Mouse (Mus musculus): ENCODE measurements around the gene Bach2. TPM values are rescaled to one million over a fixed set of nuclear protein-coding genes. Genes with fewer than 3 reads are reported as not detected.
A peak's percentile ranks its signal among the peaks of the same experiment; 100 is the strongest.

The Bach2 gene
- polyA plus RNA-seq, 1 experiment from 2014 or later = 19.1 TPM

GRCm38 (mm10) chr4:32268042-32268441 is 29.4 kb downstream of the Bach2 start:
- no peak overlapping the region for H3K4me3 ChIP-seq (ENCODE audit: low read length)
- H3K36me3 ChIP-seq (ENCODE audit: control insufficient read depth, insufficient read depth, low read length) = no peaks in the 10 kb centered on the region
- H3K27ac ChIP-seq (ENCODE audit: low read depth, low read length) = no peak overlapping the region
- no peak for ATAC-seq
- no peak overlapping the region for H3K9ac ChIP-seq (ENCODE audit: low read depth, low read length)
- no peak overlapping the region for H3K4me2 ChIP-seq (ENCODE audit: low read length)
- 94% methylated on average over 1 of the region's 1 CpGs for WGBS
- no peaks in the 10 kb centered on the region for H3K9me3 ChIP-seq (ENCODE audit: control insufficient read depth, low read length)
- H3K27me3 ChIP-seq (replicated peaks; ENCODE audit: control insufficient read depth, insufficient read depth, low read length) = no peaks in the 10 kb centered on the region
- no peaks in the 10 kb centered on the region for H3K4me1 ChIP-seq (ENCODE audit: control insufficient read depth, insufficient read depth, low read depth, low read length)

- Histone ChIP-seq H3K27me3 (replicated peaks; ENCODE audit: control insufficient read depth, insufficient read depth, low read length) (no peaks in the 10 kb centered on the region), H3K27ac (ENCODE audit: low read depth, low read length) (no peak overlapping the region), H3K36me3 (ENCODE audit: control insufficient read depth, insufficient read depth, low read length) (no peaks in the 10 kb centered on the region), H3K9ac (ENCODE audit: low read depth, low read length) (no peak overlapping the region), H3K4me1 (ENCODE audit: control insufficient read depth, insufficient read depth, low read depth, low read length) (no peaks in the 10 kb centered on the region), H3K4me2 (ENCODE audit: low read length) (no peak overlapping the region), H3K4me3 (ENCODE audit: low read length) (no peak overlapping the region), H3K9me3 (ENCODE audit: control insufficient read depth, low read length) (no peaks in the 10 kb centered on the region)
- ATAC-seq = no peak
- WGBS = 87% methylated on average over 5 of the region's 5 CpGs
These were observed 33.8 kb downstream of the Bach2 start for GRCm38 (mm10) chr4:32272398-32272797.

DNA sequence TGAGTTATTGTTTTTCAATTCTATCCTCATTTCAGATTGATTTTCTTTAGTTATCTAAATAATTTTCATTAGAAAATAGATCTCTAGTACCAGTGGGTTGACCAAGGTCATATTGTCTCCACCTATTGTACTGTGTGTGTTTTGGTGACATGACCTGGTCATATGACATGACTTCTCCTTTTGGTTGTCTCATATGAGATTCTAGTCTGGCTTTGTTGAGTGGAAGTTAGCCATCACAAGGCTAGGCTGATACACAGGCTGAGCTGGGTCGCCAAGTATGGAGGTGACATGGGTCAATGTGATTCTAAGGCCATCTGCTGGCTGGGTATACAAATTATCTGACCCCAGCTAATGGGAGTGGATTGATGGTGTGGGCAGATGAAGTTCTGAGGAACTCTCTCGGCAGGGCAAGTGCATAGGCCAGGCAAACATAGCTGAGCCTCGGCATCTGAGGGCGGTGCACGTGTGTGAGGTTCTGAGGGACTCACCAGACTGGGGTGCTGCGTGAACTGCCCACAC is 36.2 kb downstream of the Bach2 start:
- Histone ChIP-seq H3K27me3 (replicated peaks; ENCODE audit: control insufficient read depth, insufficient read depth, low read length) (no peaks in the 10 kb centered on the region), H3K4me2 (ENCODE audit: low read length) (no peak overlapping the region), H3K4me1 (ENCODE audit: control insufficient read depth, insufficient read depth, low read depth, low read length) (no peaks in the 10 kb centered on the region), H3K36me3 (ENCODE audit: control insufficient read depth, insufficient read depth, low read length) (no peaks in the 10 kb centered on the region), H3K9ac (ENCODE audit: low read depth, low read length) (no peak overlapping the region), H3K27ac (ENCODE audit: low read depth, low read length) (no peak overlapping the region), H3K9me3 (ENCODE audit: control insufficient read depth, low read length) (no peaks in the 10 kb centered on the region), H3K4me3 (ENCODE audit: low read length) (no peak overlapping the region)
- 86% methylated on average over 6 of the region's 6 CpGs for WGBS
- no peak for ATAC-seq

- H3K9ac ChIP-seq (ENCODE audit: low read depth, low read length) = no peak overlapping the region
- H3K9me3 ChIP-seq (ENCODE audit: control insufficient read depth, low read length) = no peaks in the 10 kb centered on the region
- H3K4me1 ChIP-seq (ENCODE audit: control insufficient read depth, insufficient read depth, low read depth, low read length) = peaks cover 3% of the 10 kb centered on the region
- no peak overlapping the region for H3K27ac ChIP-seq (ENCODE audit: low read depth, low read length)
- H3K27me3 ChIP-seq (replicated peaks; ENCODE audit: control insufficient read depth, insufficient read depth, low read length) = no peaks in the 10 kb centered on the region
- H3K36me3 ChIP-seq (ENCODE audit: control insufficient read depth, insufficient read depth, low read length) = no peaks in the 10 kb centered on the region
- H3K4me3 ChIP-seq (ENCODE audit: low read length) = no peak overlapping the region
- 100% methylated on average over 1 of the region's 1 CpGs for WGBS
- H3K4me2 ChIP-seq (ENCODE audit: low read length) = no peak overlapping the region
- peak; percentile 55 for ATAC-seq
These were observed 41.2 kb downstream of the Bach2 start for GRCm38 (mm10) chr4:32279842-32280241.

DNA sequence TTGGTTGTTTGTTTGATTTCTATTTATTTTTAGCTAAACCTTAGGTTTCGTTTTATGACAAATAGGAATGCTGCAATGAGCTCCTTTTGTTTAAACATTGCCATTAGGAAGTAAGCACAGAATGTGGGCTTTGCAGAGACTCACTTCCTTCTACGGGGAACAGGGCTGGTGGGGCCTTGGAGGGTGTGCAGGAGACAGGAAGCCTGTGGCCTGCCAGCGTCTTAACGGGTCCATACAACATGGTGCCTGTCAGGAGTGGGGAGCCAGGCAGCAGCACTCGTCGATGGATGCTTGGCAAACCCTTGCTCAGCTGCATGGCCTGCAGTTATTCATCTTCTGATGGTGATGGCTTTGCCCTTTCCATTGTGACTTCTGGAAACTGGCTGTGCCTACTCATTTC is 41.8 kb downstream of the Bach2 start:
- WGBS = 55% methylated on average over 6 of the region's 6 CpGs
- Histone ChIP-seq H3K4me1 (ENCODE audit: control insufficient read depth, insufficient read depth, low read depth, low read length) (peaks cover 3% of the 10 kb centered on the region), H3K9ac (ENCODE audit: low read depth, low read length) (peak overlapping the region; percentile 31; the same call in 1 of the 2 replicates), H3K9me3 (ENCODE audit: control insufficient read depth, low read length) (no peaks in the 10 kb centered on the region), H3K27ac (ENCODE audit: low read depth, low read length) (no peak overlapping the region), H3K4me2 (ENCODE audit: low read length) (no peak overlapping the region), H3K4me3 (ENCODE audit: low read length) (no peak overlapping the region), H3K27me3 (replicated peaks; ENCODE audit: control insufficient read depth, insufficient read depth, low read length) (no peaks in the 10 kb centered on the region), H3K36me3 (ENCODE audit: control insufficient read depth, insufficient read depth, low read length) (no peaks in the 10 kb centered on the region)
- ATAC-seq = no peak

GRCm38 (mm10) chr4:32281306-32281705 is 42.7 kb downstream of the Bach2 start:
- H3K9ac ChIP-seq (ENCODE audit: low read depth, low read length) = no peak overlapping the region
- no peak overlapping the region for H3K27ac ChIP-seq (ENCODE audit: low read depth, low read length)
- no peaks in the 10 kb centered on the region for H3K27me3 ChIP-seq (replicated peaks; ENCODE audit: control insufficient read depth, insufficient read depth, low read length)
- no peak overlapping the region for H3K4me3 ChIP-seq (ENCODE audit: low read length)
- WGBS = 85% methylated on average over 6 of the region's 6 CpGs
- H3K4me2 ChIP-seq (ENCODE audit: low read length) = no peak overlapping the region
- no peak for ATAC-seq
- H3K4me1 ChIP-seq (ENCODE audit: control insufficient read depth, insufficient read depth, low read depth, low read length) = peaks cover 3% of the 10 kb centered on the region
- no peaks in the 10 kb centered on the region for H3K9me3 ChIP-seq (ENCODE audit: control insufficient read depth, low read length)
- H3K36me3 ChIP-seq (ENCODE audit: control insufficient read depth, insufficient read depth, low read length) = no peaks in the 10 kb centered on the region

- Histone ChIP-seq H3K9ac (ENCODE audit: low read depth, low read length) (no peak overlapping the region), H3K9me3 (ENCODE audit: control insufficient read depth, low read length) (no peaks in the 10 kb centered on the region), H3K36me3 (ENCODE audit: control insufficient read depth, insufficient read depth, low read length) (no peaks in the 10 kb centered on the region), H3K4me2 (ENCODE audit: low read length) (no peak overlapping the region), H3K4me1 (ENCODE audit: control insufficient read depth, insufficient read depth, low read depth, low read length) (peaks cover 13% of the 10 kb centered on the region), H3K4me3 (ENCODE audit: low read length) (no peak overlapping the region), H3K27me3 (replicated peaks; ENCODE audit: control insufficient read depth, insufficient read depth, low read length) (no peaks in the 10 kb centered on the region), H3K27ac (ENCODE audit: low read depth, low read length) (no peak overlapping the region)
- no peak for ATAC-seq
- 78% methylated on average over 8 of the region's 8 CpGs for WGBS
These were observed 47.8 kb downstream of the Bach2 start for GRCm38 (mm10) chr4:32286405-32286804.

GRCm38 (mm10) chr4:32288036-32288860 is 49.6 kb downstream of the Bach2 start:
- ATAC-seq = no peak
- Histone ChIP-seq H3K4me1 (ENCODE audit: control insufficient read depth, insufficient read depth, low read depth, low read length) (peaks cover 16% of the 10 kb centered on the region), H3K4me2 (ENCODE audit: low read length) (0 out of 2 replicates have a peak overlapping the region, but pooled peaks have one; percentile 4), H3K9ac (ENCODE audit: low read depth, low read length) (no peak overlapping the region), H3K9me3 (ENCODE audit: control insufficient read depth, low read length) (no peaks in the 10 kb centered on the region), H3K27ac (ENCODE audit: low read depth, low read length) (0 out of 2 replicates have a peak overlapping the region, but pooled peaks have one; percentile 1), H3K4me3 (ENCODE audit: low read length) (no peak overlapping the region), H3K36me3 (ENCODE audit: control insufficient read depth, insufficient read depth, low read length) (no peaks in the 10 kb centered on the region), H3K27me3 (replicated peaks; ENCODE audit: control insufficient read depth, insufficient read depth, low read length) (no peaks in the 10 kb centered on the region)
- WGBS = 44% methylated on average over 11 of the region's 11 CpGs

- H3K9me3 ChIP-seq (ENCODE audit: control insufficient read depth, low read length) = no peaks in the 10 kb centered on the region
- no peak overlapping the region for H3K4me3 ChIP-seq (ENCODE audit: low read length)
- H3K27me3 ChIP-seq (replicated peaks; ENCODE audit: control insufficient read depth, insufficient read depth, low read length) = no peaks in the 10 kb centered on the region
- WGBS = 82% methylated on average over 6 of the region's 6 CpGs
- H3K4me2 ChIP-seq (ENCODE audit: low read length) = no peak overlapping the region
- H3K27ac ChIP-seq (ENCODE audit: low read depth, low read length) = no peak overlapping the region
- peaks cover 20% of the 10 kb centered on the region for H3K4me1 ChIP-seq (ENCODE audit: control insufficient read depth, insufficient read depth, low read depth, low read length)
- no peaks in the 10 kb centered on the region for H3K36me3 ChIP-seq (ENCODE audit: control insufficient read depth, insufficient read depth, low read length)
- no peak for ATAC-seq
- H3K9ac ChIP-seq (ENCODE audit: low read depth, low read length) = no peak overlapping the region
These were observed 51.2 kb downstream of the Bach2 start for GRCm38 (mm10) chr4:32289845-32290244.
